Mouse (Mus musculus) embryonic facial prominence, embryonic 11.5 days (tissue): ENCODE data around the gene Far2. TPM values are rescaled to one million over a fixed set of nuclear protein-coding genes. Genes with fewer than 3 reads are reported as not detected.
A peak's percentile ranks its signal among the peaks of the same experiment; 100 is the strongest.

Experiments used
- ATAC-seq: fragments of 200-750 bp; cut with Nextera tagmentation; replicated peaks from 2 replicates; pipeline ENCODE4 v1.8.0; 2017; ENCODE audit warnings: low read depth; ENCODE audit not compliant: insufficient number of reproducible peaks, low FRiP score, low TSS enrichment
- DNase-seq: peaks from one replicate; pipeline ENCODE4 v3.0.0-alpha.2; 2015; ENCODE audit warnings: low spot score
- H3K27ac ChIP-seq: fragments of 300-500 bp; sonication (generic); replicated peaks from 2 replicates; pipeline ENCODE4 v1.5.1; 2014; ENCODE audit warnings: mild to moderate bottlenecking, low read depth, low read length, control low read depth
- H3K27me3 ChIP-seq: fragments of 300-500 bp; sonication (generic); 2 replicates; pipeline ENCODE4 v1.6.1; 2014; ENCODE audit warnings: mild to moderate bottlenecking, low read length, moderate library complexity, mixed read lengths; ENCODE audit not compliant: control insufficient read depth, insufficient read depth
- H3K36me3 ChIP-seq: fragments of 300-500 bp; sonication (generic); replicated peaks from 2 replicates; pipeline ENCODE4 v1.6.1; 2014; ENCODE audit warnings: low read depth, mild to moderate bottlenecking, low read length, moderate library complexity, mixed read lengths; ENCODE audit not compliant: control insufficient read depth, insufficient read depth
- H3K4me1 ChIP-seq: fragments of 300-500 bp; sonication (generic); 2 replicates; pipeline ENCODE4 v1.6.1; 2014; ENCODE audit warnings: low read length, mixed read lengths; ENCODE audit not compliant: control insufficient read depth, insufficient read depth
- H3K4me2 ChIP-seq: fragments of 300-500 bp; sonication (generic); 2 replicates; pipeline ENCODE4 v1.6.1; 2014; ENCODE audit warnings: low read depth, mild to moderate bottlenecking, control low read depth, low read length, moderate library complexity
- H3K4me3 ChIP-seq: fragments of 300-500 bp; sonication (generic); 2 replicates; pipeline ENCODE4 v1.5.1; 2014; ENCODE audit warnings: low read depth, low read length, control low read depth
- H3K9ac ChIP-seq: fragments of 300-500 bp; sonication (generic); replicated peaks from 2 replicates; pipeline ENCODE4 v1.6.1; 2014; ENCODE audit warnings: mild to moderate bottlenecking, control low read depth, low read length
- H3K9me3 ChIP-seq: fragments of 300-500 bp; sonication (generic); replicated peaks from 2 replicates; pipeline ENCODE4 v1.6.1; 2016; ENCODE audit warnings: mild to moderate bottlenecking, low read length, inconsistent platforms, mixed read lengths; ENCODE audit not compliant: control insufficient read depth
- WGBS: fragments of 180-500 bp; shearing (Covaris S2); extraction: QIAGEN DNeasy Blood & Tissue Kit; methylation state at CpG from one replicate; pipeline ENCODE4 v1.1.7; 2014; 5-methylcytosine and 5-hydroxymethylcytosine counted together
- polyA plus RNA-seq: library from polyadenylated mRNA; unstranded; fragments of >200 nt; fragmentation: Nextera tagmentation; extraction: Ambion mirVana; gene quantifications from 2 replicates; pipeline ENCODE4 v1.2.1, GENCODE M21; 2014

Far2 gene
- polyA plus RNA-seq, 1 experiment from 2014 or later: 2.4 TPM

DNA sequence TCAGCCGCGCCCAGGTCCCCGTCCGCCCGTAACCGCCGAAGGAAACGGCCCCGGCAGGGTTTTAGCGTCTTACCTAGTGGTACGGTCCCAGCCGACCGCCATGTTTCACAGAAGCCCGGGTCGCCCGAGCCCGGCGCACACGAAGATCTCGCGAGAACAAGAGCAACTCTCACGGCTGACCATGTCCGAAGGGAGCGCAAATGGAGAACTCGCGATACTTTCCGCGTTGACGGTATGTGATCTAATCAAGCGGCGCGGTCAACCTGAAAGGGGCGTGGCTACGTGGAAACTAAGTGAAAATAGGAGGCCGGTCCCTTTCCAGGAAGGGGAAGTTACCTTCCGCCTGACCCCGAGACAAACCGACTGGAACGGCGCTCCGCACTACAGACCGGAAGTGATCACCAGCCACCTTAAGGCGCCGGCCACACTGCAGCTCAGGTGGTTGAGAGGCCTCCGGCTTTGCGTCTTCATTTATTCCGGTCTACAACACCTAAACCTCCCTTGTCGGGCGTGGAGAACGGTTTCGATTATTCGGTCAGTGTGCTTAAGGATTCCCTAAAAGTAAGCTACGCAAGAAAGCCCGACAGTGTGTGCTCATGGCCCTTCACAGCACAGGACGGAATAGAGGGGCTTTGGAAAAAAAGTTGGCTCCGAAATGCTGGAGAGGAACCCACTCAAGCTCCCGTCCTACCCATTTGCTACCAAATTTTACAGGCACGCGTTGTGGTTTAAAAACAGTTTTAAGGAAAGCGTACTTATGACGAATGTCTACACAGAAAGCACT is 165.0 kb downstream of the Far2 start, which contains the start of gene Ergic2:
Ergic2 (minus strand) TSS at position 478 of the 784 bp plus-strand sequence.
- ATAC-seq: peak; percentile 98
- under 1% methylated on average over 61 of the region's 61 CpGs for WGBS

DNA sequence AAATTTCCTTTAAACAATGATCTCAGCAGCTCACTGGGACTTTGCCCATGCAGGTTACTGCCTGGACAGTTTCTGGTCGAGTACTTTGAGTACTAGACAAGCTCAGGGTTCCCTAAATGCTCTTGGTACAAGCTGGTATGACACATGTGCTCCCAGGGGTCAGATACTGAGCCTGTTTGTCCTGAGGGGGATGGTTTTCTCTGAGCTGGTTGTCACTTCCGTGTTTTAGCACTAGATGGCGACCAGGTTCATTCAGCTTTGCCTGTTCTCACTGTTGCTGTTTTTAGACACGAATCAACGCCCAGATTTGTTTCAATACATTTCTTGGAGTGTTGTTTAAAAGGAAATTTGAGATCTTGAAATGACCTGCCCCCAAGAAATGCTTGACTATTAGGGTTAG is 167.7 kb downstream of the Far2 start:
- peak; percentile 74 for DNase-seq
- Histone ChIP-seq H3K9me3 (no peaks in the 10 kb centered on the region), H3K27me3 (no peaks in the 10 kb centered on the region), H3K4me3 (no peak overlapping the region), H3K36me3 (no peaks in the 10 kb centered on the region), H3K27ac (no peak overlapping the region), H3K9ac (no peak overlapping the region), H3K4me2 (no peak overlapping the region), H3K4me1 (no peaks in the 10 kb centered on the region)
- no peak for ATAC-seq
- 11% methylated on average over 5 of the region's 5 CpGs for WGBS

More for the DNA sequence above, 165.0 kb downstream of the Far2 start, which contains the start of gene Ergic2:
- Histone ChIP-seq H3K9me3 (no peaks in the 10 kb centered on the region), H3K27ac (peak within 1 kb of the TSS; percentile 53; the same call in 1 of the 2 replicates), H3K9ac (peak within 1 kb of the TSS; percentile 95), H3K4me2 (peak within 1 kb of the TSS; percentile 59), H3K4me1 (no peaks in the 10 kb centered on the region), H3K27me3 (no peaks in the 10 kb centered on the region), H3K36me3 (no peaks in the 10 kb centered on the region), H3K4me3 (peak within 1 kb of the TSS; percentile 90)
- DNase-seq: peak; percentile 100

DNA sequence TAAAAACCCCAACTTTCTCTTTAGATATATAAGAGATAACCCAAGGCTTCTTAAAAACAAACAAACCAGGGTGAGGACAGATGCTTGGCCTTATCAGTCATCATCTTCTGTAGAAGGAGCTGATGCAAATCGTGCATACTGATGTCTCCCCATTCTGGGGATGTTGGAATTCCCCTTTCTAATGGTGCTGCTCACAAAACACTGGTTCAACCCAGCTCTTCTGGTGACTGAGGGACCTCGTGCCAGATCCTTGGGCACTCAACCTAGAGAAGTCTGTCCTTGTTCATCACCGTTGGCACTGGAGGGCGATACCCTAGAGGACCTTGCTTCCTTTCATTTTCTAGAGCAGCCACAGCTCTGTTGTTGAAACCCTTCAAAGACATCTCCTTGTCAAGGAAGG is 169.7 kb downstream of the Far2 start:
- Histone ChIP-seq H3K4me3 (no peak overlapping the region), H3K9ac (no peak overlapping the region), H3K27ac (no peak overlapping the region), H3K9me3 (no peaks in the 10 kb centered on the region), H3K4me1 (no peaks in the 10 kb centered on the region), H3K27me3 (no peaks in the 10 kb centered on the region), H3K4me2 (no peak overlapping the region), H3K36me3 (no peaks in the 10 kb centered on the region)
- no peak for ATAC-seq
- WGBS: 85% methylated on average over 4 of the region's 4 CpGs
- no peak for DNase-seq

DNA sequence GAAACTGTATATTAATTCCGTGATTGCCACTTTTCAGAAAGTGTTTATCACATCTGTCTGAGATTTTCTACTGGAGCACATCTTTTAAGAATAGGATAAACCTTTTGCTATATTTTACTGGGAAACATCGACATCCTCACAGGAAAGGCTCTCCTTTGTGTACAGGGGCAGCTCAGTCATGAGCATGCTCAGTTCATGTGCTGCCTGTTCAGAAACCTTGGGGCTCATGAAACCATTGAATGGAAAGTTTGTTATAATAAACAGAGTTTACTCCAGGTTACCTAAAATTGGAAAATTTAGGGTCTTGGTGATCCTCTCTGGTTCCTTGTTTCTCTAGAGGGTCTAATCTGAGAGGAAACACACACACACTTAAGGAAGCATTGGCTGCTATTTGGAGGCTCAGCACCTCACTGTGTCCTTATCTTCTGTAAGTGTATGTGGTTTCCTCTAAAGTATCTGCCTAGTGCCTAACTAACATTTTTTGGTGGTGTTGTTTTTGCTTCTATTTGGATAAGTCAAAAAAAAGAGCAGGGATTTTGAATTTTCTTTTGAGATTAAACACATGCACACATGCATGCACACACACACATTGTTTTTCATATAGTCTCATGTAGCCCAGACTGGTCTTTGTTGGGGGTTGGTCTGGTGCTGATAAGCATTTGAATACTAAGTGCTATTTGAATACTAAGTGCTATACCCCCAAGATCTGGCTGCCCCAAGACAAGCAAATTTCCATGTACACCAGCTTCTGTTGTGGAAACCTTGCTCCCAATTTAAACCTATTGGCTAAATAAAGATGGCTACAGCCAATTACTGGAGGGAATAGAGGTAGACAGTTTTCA is 171.4 kb downstream of the Far2 start:
- no peak overlapping the region for H3K4me3 ChIP-seq
- WGBS: 87% methylated on average over 2 of the region's 2 CpGs
- H3K4me2 ChIP-seq: no peak overlapping the region
- H3K36me3 ChIP-seq: no peaks in the 10 kb centered on the region
- no peaks in the 10 kb centered on the region for H3K27me3 ChIP-seq
- no peaks in the 10 kb centered on the region for H3K4me1 ChIP-seq
- H3K27ac ChIP-seq: no peak overlapping the region
- no peaks in the 10 kb centered on the region for H3K9me3 ChIP-seq
- DNase-seq (no peak), ATAC-seq (no peak)
- H3K9ac ChIP-seq: no peak overlapping the region

DNA sequence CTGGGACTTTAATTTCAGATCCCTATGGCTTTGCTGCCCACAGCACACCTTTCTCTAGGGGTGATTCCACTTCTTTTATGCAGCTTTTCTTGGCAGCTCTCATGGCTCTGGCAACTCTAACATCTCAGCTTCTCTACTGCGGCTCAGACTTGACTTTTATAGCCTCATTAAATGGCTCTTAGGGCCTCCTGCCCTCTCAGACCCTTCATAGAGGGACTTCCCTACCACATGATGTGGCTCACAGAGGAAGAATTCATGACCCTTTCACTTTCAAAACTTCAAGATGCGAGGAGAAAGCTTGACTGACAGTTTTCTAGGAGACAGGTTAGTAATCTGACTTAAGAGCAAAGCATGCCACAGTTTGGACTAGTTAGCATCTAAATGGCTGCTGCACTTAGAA is 175.6 kb downstream of the Far2 start:
- ATAC-seq: no peak
- 78% methylated on average over 2 of the region's 2 CpGs for WGBS

DNA sequence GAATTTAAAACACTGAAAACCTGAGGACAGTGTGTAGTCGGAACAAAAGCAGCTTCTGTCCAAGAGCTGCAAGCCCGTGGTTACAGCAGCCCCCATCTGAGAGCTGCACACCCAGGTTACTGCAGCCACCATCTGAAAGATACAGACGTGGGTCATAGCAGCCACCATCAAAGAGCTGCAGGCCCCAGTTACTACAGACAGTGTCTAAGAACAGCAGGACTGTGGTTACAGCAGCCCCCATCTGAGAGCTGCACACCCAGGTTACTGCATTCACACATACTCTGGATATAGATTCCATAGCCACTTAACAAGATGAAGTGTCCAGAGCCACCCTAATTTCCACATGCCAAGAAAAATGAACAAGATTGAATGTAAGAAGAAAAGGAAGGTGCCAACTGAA is 180.5 kb downstream of the Far2 start:
- no peak overlapping the region for H3K4me2 ChIP-seq
- no peak overlapping the region for H3K9ac ChIP-seq
- DNase-seq (no peak), ATAC-seq (no peak)
- no peak overlapping the region for H3K27ac ChIP-seq
- no peaks in the 10 kb centered on the region for H3K9me3 ChIP-seq
- no peak overlapping the region for H3K4me3 ChIP-seq
- 66% methylated on average over 3 of the region's 3 CpGs for WGBS
- no peaks in the 10 kb centered on the region for H3K4me1 ChIP-seq
- H3K27me3 ChIP-seq: no peaks in the 10 kb centered on the region
- no peaks in the 10 kb centered on the region for H3K36me3 ChIP-seq

More for the DNA sequence above, 175.6 kb downstream of the Far2 start:
- H3K27ac ChIP-seq: no peak overlapping the region
- H3K9ac ChIP-seq: no peak overlapping the region
- H3K9me3 ChIP-seq: no peaks in the 10 kb centered on the region
- no peaks in the 10 kb centered on the region for H3K36me3 ChIP-seq
- H3K4me3 ChIP-seq: no peak overlapping the region
- DNase-seq: no peak
- no peak overlapping the region for H3K4me2 ChIP-seq
- H3K27me3 ChIP-seq: no peaks in the 10 kb centered on the region
- H3K4me1 ChIP-seq: no peaks in the 10 kb centered on the region
